Mouse (Mus musculus) liver, embryonic 14.5 days (tissue): ENCODE measurements at regions not wholly inside any gene's neighbourhood (a gene's known extent, or its start where the extent isn't known, plus 50 kb on each side); places are given as distances from the start of the nearest gene placed in this dataset.

ENCODE experiments used
- ATAC-seq: fragments of 200-750 bp; cut with Nextera tagmentation; 2 replicates; pipeline ENCODE4 v1.8.0; 2017; ENCODE audit warnings: moderate number of reproducible peaks, mild to moderate bottlenecking, moderate library complexity; ENCODE audit not compliant: insufficient read depth
- DNase-seq, 3 experiments: peaks; one replicate each; pipeline ENCODE4 v3.0.0-alpha.2; 2012 to 2013; ENCODE audit warnings: low read depth in 3 of 3, low spot score in 3 of 3
- H3K27ac ChIP-seq: fragments of 300-500 bp; sonication (generic); 2 replicates; pipeline ENCODE4 v1.5.1; 2014; ENCODE audit warnings: moderate library complexity, mild to moderate bottlenecking, control low read depth, inconsistent platforms
- H3K27me3 ChIP-seq: fragments of 300-500 bp; sonication (generic); 2 replicates; pipeline ENCODE4 v1.6.1; 2014; ENCODE audit warnings: mild to moderate bottlenecking, low read length, moderate library complexity; ENCODE audit not compliant: control insufficient read depth, insufficient read depth
- H3K36me3 ChIP-seq: fragments of 300-500 bp; sonication (generic); replicated peaks from 2 replicates; pipeline ENCODE4 v1.6.1; 2014; ENCODE audit warnings: low read depth; ENCODE audit not compliant: control insufficient read depth, insufficient read depth
- H3K4me1 ChIP-seq, 2 experiments: fragments of 200-500 bp in 1 of 2; fragments of 300-500 bp in 1 of 2; sonication (generic) in 1 of 2; replicated peaks; 2 replicates each; pipeline ENCODE4 v1.6.1; 2012 to 2014; ENCODE audit warnings: antibody characterized with exemption in 1 of 2, inconsistent platforms in 1 of 2, low read length in 1 of 2; ENCODE audit not compliant: control insufficient read depth in 2 of 2, insufficient read depth in 2 of 2
- H3K4me2 ChIP-seq: fragments of 300-500 bp; sonication (generic); 2 replicates; pipeline ENCODE4 v1.6.1; 2014; ENCODE audit warnings: low read depth, mild to moderate bottlenecking, control low read depth, moderate library complexity
- H3K4me3 ChIP-seq, 2 experiments: fragments of 200-500 bp in 1 of 2; fragments of 300-500 bp in 1 of 2; sonication (generic) in 1 of 2; 2 replicates each; pipeline ENCODE4 v1.5.1; 2012 to 2014; ENCODE audit warnings: low read depth in 2 of 2, low read length in 2 of 2, mild to moderate bottlenecking in 2 of 2, control low read depth in 1 of 2, inconsistent platforms in 1 of 2, moderate library complexity in 1 of 2; ENCODE audit not compliant: insufficient read depth in 1 of 2
- H3K9ac ChIP-seq: fragments of 300-500 bp; sonication (generic); replicated peaks from 2 replicates; pipeline ENCODE4 v1.6.1; 2014; ENCODE audit warnings: mild to moderate bottlenecking, control low read depth, moderate library complexity
- H3K9me3 ChIP-seq: fragments of 300-500 bp; sonication (generic); 2 replicates; pipeline ENCODE4 v1.6.1; 2016; ENCODE audit warnings: low read length, mixed read lengths; ENCODE audit not compliant: control insufficient read depth
- CTCF ChIP-seq: IDR thresholded peaks from 2 replicates; pipeline ENCODE4 v1.5.1; 2016; ENCODE audit warnings: antibody characterized with exemption, low read depth, control low read depth
- EP300 ChIP-seq: IDR thresholded peaks from 2 replicates; pipeline ENCODE4 v1.6.1; 2016; ENCODE audit warnings: antibody characterized with exemption, low read depth
- WGBS: fragments of 180-500 bp; shearing (Covaris S2); extraction: QIAGEN DNeasy Blood & Tissue Kit; methylation state at CpG from one replicate; pipeline ENCODE4 v1.1.7; 2014; ENCODE audit not compliant: insufficient replicate concordance; 5-methylcytosine and 5-hydroxymethylcytosine counted together

GRCm38 (mm10) chr17:47273309-47273708 lies 95.4 kb upstream of the Mrps10 start:
- peak overlapping the region; percentile 37 for H3K4me2 ChIP-seq
- no peak overlapping the region for H3K4me3 ChIP-seq
- WGBS = 15% methylated on average over 7 of the region's 7 CpGs
- DNase-seq (peak; percentile 56 to 67 (median 60)), ATAC-seq (peak; percentile 83)
- H3K36me3 ChIP-seq = no peaks in the 10 kb centered on the region
- H3K9me3 ChIP-seq = no peaks in the 10 kb centered on the region
- no peaks in the 10 kb centered on the region for H3K27me3 ChIP-seq
- H3K9ac ChIP-seq = peak overlapping the region; percentile 5
- H3K27ac ChIP-seq = peak overlapping the region; percentile 1
- TF ChIP-seq CTCF (no peak), EP300 (peak; percentile 78)
- H3K4me1 ChIP-seq = peaks cover 29 to 30% of the 10 kb centered on the region in 2 experiments

- Histone ChIP-seq H3K9me3 (peaks cover 2% of the 10 kb centered on the region; the same call in 1 of the 2 replicates), H3K36me3 (no peaks in the 10 kb centered on the region), H3K4me2 (no peak overlapping the region), H3K9ac (no peak overlapping the region), H3K27me3 (no peaks in the 10 kb centered on the region), H3K4me3 (no peak overlapping the region), H3K27ac (no peak overlapping the region), H3K4me1 (peaks cover 26 to 30% of the 10 kb centered on the region in 2 experiments)
- DNase-seq (peak in 1 of 3 experiments; percentile 15), ATAC-seq (no peak)
- 60% methylated on average over 7 of the region's 7 CpGs for whole genome bisulfite sequencing
- TF ChIP-seq EP300 (no peak), CTCF (no peak)
Observed at GRCm38 (mm10) chr17:47271979-47272677, 96.6 kb upstream of the Mrps10 start.

GRCm38 (mm10) chr17:47269053-47269891 lies 99.4 kb upstream of the Mrps10 start:
- TF ChIP-seq EP300 (no peak), CTCF (0 out of 2 replicates have a peak, but pooled peaks have one; percentile 16)
- no peak overlapping the region for H3K4me3 ChIP-seq
- DNase-seq (no peak), ATAC-seq (no peak)
- H3K27ac ChIP-seq = no peak overlapping the region
- H3K4me1 ChIP-seq = peaks cover 21 to 22% of the 10 kb centered on the region in 2 experiments
- H3K4me2 ChIP-seq = no peak overlapping the region
- H3K9me3 ChIP-seq = peaks cover 2% of the 10 kb centered on the region; the same call in 1 of the 2 replicates
- H3K27me3 ChIP-seq = no peaks in the 10 kb centered on the region
- no peak overlapping the region for H3K9ac ChIP-seq
- no peaks in the 10 kb centered on the region for H3K36me3 ChIP-seq
- WGBS = 67% methylated on average over 19 of the region's 19 CpGs

- Histone ChIP-seq H3K4me1 (peaks cover 8 to 10% of the 10 kb centered on the region in 2 experiments), H3K9me3 (peaks cover 2% of the 10 kb centered on the region; the same call in 1 of the 2 replicates), H3K36me3 (no peaks in the 10 kb centered on the region), H3K4me2 (no peak overlapping the region), H3K4me3 (no peak overlapping the region), H3K27ac (no peak overlapping the region), H3K27me3 (no peaks in the 10 kb centered on the region), H3K9ac (no peak overlapping the region)
- no peak for DNase-seq
- no peak for ATAC-seq
- whole genome bisulfite sequencing = 71% methylated on average over 4 of the region's 4 CpGs
- TF ChIP-seq CTCF (peak; percentile 70), EP300 (no peak)
Observed at GRCm38 (mm10) chr17:47267843-47268242, 100.8 kb upstream of the Mrps10 start.

GRCm38 (mm10) chr17:47267076-47267475 lies 101.6 kb upstream of the Mrps10 start:
- no peak for ATAC-seq
- Histone ChIP-seq H3K27ac (no peak overlapping the region), H3K9me3 (peaks cover 2% of the 10 kb centered on the region; the same call in 1 of the 2 replicates), H3K4me1 (peaks cover 2 to 3% of the 10 kb centered on the region in 2 experiments; a peak in 3 of 4 replicates), H3K27me3 (no peaks in the 10 kb centered on the region), H3K36me3 (no peaks in the 10 kb centered on the region), H3K4me3 (no peak overlapping the region), H3K9ac (no peak overlapping the region), H3K4me2 (no peak overlapping the region)
- no peak for DNase-seq
- 83% methylated on average over 13 of the region's 13 CpGs for WGBS
- TF ChIP-seq EP300 (no peak), CTCF (no peak)
